Mouse (Mus musculus) CD4-positive, CD25-positive, alpha-beta regulatory T cell, adult 4 months (primary cell): ENCODE data around the gene Ap5s1. TPM values are rescaled to one million over a fixed set of nuclear protein-coding genes. Genes with fewer than 3 reads are reported as not detected.
"Not testable (repeated sequence)": the region's sequence is repeated elsewhere in the genome, so short reads cannot be mapped to it uniquely, and the experiment has no call there.

Experiments used
- ATAC-seq: one replicate; pipeline ENCODE4 v1.8.0; 2017
- polyA plus RNA-seq, 2 experiments: library from polyadenylated mRNA; unstranded; fragments of 100-300 nt; shearing (Covaris generic); gene quantifications; one replicate each; pipeline ENCODE4 v1.2.1; 2017

The Ap5s1 gene
- polyA plus RNA-seq, 2 experiments from 2014 or later = 23.8 to 28.5 TPM

DNA sequence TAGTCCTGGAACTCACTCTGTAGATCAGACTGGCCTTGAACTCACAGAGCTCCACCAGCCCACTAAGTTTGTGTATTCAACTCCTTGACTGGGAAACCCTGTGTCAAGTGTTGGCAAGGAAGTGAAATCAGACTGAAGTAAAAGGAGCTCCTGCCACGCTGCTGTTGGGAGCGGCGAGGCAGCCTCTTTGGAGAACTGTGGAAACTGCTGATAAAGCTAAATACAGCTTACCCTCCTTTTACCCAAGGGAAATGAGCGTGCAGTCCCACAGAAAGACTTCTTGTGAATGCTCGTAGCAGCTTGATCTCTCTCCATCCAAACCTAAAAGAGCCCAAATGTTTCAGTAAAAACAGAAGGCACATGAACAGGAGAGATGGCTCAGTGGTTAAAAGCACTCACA lies 15.7 kb downstream of the Ap5s1 start:
- ATAC-seq = no peak

DNA sequence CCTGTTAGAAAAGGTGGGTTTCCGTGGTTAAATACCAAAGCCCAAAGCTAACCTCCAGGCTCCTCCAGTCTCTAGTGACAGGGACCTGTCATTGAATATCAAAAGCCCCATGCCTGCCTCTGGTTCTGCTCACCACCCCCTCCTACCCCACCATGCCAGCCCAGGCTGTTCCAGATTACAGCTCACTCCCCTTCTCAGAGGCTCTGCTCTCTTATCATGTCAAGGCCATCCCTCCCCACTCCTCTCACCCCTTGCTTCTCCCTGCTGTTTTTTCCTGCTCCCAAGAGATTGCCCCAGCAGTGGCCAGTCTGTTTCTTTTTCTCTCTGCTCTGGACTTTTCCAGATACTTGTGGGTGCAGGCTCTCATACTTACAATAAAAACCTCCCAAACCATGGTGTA lies 16.7 kb downstream of the Ap5s1 start:
- no peak for ATAC-seq

- no peak for ATAC-seq
These were observed 18.3 kb downstream of the Ap5s1 start for GRCm38 (mm10) chr2:131225178-131225577.

DNA sequence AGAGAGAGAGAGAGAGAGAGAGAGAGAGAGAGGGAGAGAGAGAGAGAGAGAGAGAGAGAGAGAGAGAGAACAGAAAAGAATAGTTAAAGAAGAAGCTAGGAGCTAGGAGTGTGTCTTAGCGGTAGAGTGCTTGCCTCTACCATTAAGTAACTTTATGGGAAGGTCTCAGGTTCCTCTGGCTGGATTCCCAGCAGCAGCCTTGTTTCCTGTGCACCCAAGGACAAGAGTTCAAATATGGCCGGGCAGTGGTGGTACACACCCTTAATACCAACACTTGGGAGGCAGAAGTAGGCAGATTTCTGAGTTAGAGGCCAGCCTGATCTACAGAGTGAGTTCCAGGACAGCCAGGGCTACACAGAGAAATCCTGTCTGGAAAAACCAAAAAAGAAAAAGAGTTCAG lies 19.8 kb downstream of the Ap5s1 start:
- not testable (repeated sequence) for ATAC-seq

- ATAC-seq = no peak
These were observed 20.4 kb downstream of the Ap5s1 start for GRCm38 (mm10) chr2:131227243-131227642.

- ATAC-seq = no peak
These were observed 25.7 kb downstream of the Ap5s1 start for GRCm38 (mm10) chr2:131232558-131232957.

DNA sequence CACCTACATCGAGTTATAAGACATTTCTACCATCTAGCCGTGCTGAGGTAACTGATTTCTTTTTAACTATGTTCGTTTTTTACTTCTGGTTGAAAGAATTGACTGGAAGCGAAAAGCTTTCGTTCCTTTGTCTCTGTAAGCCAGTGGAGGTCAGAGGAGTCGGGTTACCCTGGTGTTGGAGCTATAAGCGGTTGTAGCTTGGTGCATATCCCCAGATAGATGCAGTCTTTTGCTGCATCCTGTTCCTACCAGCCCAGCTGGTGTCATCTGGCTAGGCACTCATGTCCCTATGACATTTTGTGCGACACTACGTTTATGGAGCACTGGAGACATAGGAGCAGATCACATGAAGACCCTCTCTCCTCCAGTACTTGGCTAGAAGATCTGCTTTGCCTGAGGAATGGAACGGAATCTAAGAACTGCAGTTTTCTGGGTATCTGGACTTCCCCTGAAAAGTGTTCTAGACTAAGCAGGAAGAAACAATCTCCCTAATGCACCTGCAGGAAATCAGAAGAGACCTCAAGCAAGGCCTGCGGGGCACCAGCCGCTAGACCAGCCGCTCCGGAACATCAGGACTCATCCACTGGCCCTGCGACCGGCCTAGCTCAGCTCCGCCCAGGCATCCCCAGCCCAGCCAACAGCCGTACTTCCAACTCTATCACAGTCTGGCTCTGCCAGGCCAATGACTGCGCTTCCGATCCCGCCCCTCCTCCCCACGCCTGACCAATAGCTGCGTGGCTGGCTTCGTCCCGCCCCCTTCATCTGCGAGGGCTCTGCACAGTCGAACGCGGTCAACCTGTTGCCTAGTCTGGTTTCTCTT lies 26.6 kb downstream of the Ap5s1 start, which contains the start of gene Mavs:
Gene Mavs, plus strand, starts transcription at position 757 of the 820 bp plus-strand sequence.
- peak; percentile 99 for ATAC-seq

DNA sequence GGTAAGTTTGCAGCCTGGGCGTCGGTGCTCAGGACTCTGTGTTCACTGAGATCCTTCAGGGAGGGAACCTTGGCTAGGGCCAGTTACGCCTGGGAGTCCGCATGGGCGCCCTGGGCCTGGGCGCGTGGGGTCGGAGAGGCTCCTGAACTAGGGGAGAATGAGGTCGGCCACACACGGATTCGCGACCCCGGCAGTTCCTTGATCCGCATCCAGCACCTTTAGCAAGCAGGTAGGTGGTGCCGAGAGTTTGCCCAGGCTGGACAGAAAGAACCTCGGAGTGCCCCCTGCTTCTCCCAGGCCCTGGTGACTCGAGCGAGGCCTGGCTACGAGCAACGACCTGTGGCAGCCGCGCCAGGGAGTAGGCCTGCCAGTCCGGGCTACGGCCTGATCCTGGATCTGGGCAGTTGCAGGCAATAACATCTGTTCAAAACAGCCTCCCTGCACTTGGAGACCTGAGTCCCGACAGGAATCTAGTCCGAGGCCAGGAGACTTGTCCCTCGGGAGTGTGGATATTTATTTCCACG lies 27.3 kb downstream of the Ap5s1 start:
- ATAC-seq = peak; percentile 1

DNA sequence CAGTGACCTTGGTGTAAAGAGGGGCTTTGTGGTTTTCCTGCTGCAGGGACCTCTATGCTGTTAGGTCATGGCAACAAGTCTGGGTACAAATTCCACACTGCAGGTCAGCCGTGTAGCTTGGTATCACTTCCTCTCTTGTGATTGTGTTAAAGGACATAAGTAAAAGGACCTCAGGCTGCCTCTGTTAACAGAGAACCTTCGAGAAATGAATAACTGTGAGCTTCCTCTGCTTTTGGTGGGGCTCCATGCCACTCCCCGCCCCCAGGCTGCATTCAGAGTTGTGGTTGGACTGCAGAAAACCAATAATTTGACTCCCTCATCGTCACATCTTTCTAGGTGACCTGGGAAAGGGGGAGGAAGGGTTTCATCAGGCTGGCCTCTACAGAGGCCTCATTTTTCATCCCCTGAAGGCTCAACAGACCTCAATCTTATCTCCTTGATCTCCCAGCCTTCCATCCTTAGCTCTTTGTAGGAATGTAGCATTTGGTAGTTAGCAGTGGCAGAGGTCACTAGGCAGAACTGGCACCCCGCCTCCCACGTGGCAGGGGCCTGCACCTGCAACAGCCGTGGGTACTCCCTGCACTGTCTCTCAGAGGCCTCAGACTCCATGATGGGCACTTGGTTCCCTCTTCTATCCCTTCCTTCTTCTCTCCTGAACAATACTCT lies 28.2 kb downstream of the Ap5s1 start:
- no peak for ATAC-seq

- no peak for ATAC-seq
These were observed 35.3 kb downstream of the Ap5s1 start for GRCm38 (mm10) chr2:131242180-131242579.

DNA sequence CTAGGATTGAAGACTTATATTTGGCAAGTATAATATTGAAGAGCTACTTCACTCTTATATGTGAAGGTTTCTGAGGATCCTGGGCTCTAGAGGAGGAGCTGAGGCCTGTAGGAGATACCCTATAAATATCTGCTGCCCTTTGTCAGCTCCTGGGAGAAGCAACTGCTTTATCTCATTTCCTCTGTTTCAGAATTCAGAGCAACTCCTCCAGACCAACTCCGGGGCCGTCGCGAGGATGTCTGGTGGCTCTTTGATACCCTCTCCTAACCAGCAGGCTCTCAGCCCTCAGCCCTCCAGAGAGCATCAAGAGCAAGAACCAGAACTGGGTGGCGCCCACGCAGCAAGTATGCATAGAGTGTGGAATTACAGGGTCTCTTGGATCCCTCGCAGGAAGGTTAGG lies 36.1 kb downstream of the Ap5s1 start:
- no peak for ATAC-seq

GRCm38 (mm10) chr2:131253681-131254328 lies 46.9 kb downstream of the Ap5s1 start:
- peak; percentile 87 for ATAC-seq

GRCm38 (mm10) chr2:131254329-131254713 lies 47.4 kb downstream of the Ap5s1 start:
- ATAC-seq = peak; percentile 35

DNA sequence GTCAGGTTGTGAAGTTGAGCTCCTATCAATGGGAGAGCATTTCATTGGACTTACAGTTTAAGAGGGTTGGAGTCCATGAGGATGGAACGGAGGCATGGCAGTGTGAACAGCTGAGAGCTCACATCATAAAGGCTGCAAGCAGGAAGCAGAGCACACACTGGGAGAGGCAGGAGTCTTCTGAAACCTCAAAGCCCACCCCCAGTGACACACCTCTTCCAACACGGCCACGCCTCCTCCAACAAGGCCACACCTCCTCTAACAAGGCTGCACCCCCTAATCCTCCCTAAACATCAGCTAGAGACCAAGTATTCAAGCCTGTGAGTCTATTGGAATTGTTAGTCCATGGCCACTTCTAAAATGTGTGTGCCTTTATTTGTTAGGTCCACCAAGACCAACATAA lies 48.9 kb downstream of the Ap5s1 start:
- no peak for ATAC-seq

DNA sequence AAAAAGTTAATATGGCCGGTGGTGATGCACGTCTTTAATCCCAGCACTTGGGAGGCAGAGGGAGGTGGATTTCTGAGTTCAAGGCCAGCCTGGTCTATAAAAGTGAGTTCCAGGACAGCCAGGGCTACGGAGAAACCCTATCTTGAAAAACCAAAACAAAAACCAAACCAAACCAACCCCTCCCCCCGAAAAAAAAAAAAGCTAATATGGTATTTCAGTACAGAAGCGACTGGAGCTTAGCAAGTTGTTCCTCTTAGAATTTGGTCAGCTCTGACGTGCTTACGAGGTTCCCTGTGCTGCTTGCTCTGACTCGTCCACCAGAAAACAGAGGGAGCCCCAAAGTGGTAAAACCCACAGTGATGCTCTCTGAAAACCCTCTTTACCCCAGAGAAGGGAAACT lies 51.8 kb downstream of the Ap5s1 start:
- no peak for ATAC-seq

DNA sequence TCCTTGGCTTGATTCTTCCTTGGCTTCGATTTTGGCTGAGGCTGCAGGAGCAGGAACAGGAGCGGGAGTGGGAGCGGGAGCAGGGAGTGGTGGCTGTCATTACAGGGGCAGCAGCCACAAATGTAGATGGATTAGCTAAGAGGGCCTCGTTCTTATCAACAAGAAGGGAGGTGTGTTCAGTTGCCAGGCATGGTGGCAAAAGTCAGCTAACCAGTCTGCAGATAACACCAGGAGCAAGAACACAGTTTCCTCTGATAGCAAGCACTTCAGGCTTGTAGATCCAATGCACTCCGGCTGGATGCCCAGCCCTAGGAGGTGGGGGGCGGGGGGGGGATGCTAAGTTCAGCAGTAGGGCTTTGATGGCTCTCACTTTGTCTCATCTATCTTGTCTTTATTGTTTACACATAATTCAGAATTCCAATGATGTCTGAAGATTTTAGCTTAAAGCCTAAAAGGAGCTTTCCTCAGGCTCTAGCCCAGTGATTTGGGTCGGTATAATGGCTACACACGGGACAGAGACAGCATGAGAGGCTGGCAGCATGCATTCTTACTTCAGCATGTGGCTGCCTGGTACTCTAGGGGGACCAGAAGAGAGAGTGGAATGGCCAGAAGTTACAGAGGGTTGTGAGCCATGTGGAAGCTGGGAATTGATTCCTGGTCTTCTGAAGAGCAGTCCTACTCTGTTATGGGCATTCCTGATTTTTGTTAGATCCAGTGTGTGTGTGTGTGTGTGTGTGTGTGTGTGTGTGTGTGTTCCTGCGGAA lies 53.8 kb downstream of the Ap5s1 start:
- no peak for ATAC-seq

DNA sequence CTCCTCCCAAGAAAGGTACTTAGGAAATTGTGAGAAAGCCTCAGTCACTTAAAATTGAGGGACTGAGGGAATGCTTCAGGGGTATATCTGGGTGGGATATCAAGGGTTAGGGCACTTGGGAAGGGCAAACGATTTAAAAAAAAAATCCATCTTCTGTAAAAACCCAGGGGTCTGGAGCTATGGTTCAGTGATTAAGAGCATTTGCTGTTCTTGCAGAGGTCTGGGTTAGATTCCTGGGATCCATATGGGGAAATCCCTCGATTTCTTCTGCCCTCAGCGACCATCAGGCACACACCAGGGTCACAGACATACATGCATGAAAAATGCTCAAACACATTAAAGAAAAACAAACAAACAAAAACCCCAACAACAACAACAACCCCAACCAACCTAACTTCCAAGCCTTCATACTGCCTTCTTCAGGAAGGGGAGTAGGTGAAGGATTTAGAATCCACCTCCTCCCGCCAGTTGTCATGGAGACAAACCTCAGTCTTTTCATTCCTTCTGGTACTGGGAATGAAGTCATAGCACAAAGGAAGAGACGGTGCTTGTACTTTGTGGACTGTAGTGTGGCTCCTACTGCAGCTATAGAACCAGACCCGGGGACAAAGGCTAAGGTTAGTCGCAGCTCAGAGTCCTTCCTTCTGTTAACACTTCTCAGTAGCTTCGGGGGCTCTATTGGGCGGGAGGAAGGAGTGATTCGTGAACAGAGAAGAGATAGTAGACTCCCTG lies 54.8 kb downstream of the Ap5s1 start:
- ATAC-seq = peak; percentile 48

GRCm38 (mm10) chr2:131262213-131262672 lies 55.4 kb downstream of the Ap5s1 start, which contains the start of gene Pank2:
TSS of gene Pank2 (plus strand) at chr2:131262495.
- peak; percentile 96 for ATAC-seq
